8 mouse cellular contexts compared by ENCODE assay signal in genomic region chr14:31133023-31133665, GRCm38 (mm10). TPM values are rescaled to one million over a fixed set of nuclear protein-coding genes. Genes with fewer than 3 reads are reported as not detected.
A peak's percentile ranks its signal among the peaks of the same experiment; 100 is the strongest.
DNase-seq lines count a peak whose midpoint lies in the region; ATAC-seq lines count a peak whose summit lies in the region.

No protein-coding gene starts in this region.

- peak overlapping the region; percentile 60; the same call in 1 of the 2 replicates for H3K27ac ChIP-seq in embryonic facial prominence, embryonic 12.5 days
- H3K27ac ChIP-seq in intestine, embryonic 15.5 days, result peak overlapping the region; percentile 71

- no peak for ATAC-seq in embryonic facial prominence, embryonic 12.5 days (ENCODE audit: insufficient number of reproducible peaks, insufficient read depth, low FRiP score, low TSS enrichment)
- peak; percentile 71 for ATAC-seq in intestine, embryonic 15.5 days
- no peak for ATAC-seq in megakaryocyte progenitor cell, adult 5-6 weeks (replicated peaks; ENCODE audit: poor library complexity)

- H3K27me3 ChIP-seq in embryonic facial prominence, embryonic 12.5 days, result no peaks in the 10 kb centered on the region
- no peaks in the 10 kb centered on the region for H3K27me3 ChIP-seq in intestine, embryonic 15.5 days (replicated peaks)

- WGBS in embryonic facial prominence, embryonic 12.5 days, result 76% methylated on average over 11 of the region's 11 CpGs
- WGBS in intestine, embryonic 15.5 days, result 36% methylated on average over 11 of the region's 11 CpGs

- no peak overlapping the region for H3K4me3 ChIP-seq in embryonic facial prominence, embryonic 12.5 days
- H3K4me3 ChIP-seq in intestine, embryonic 15.5 days (replicated peaks), result 0 out of 2 replicates have a peak overlapping the region, but pooled peaks have one; percentile 2

- peaks cover 43% of the 10 kb centered on the region for H3K36me3 ChIP-seq in embryonic facial prominence, embryonic 12.5 days
- peaks cover 33% of the 10 kb centered on the region for H3K36me3 ChIP-seq in intestine, embryonic 15.5 days

- H3K9me3 ChIP-seq in embryonic facial prominence, embryonic 12.5 days, result no peaks in the 10 kb centered on the region
- no peaks in the 10 kb centered on the region for H3K9me3 ChIP-seq in intestine, embryonic 15.5 days

- peaks cover 36% of the 10 kb centered on the region for H3K4me1 ChIP-seq in embryonic facial prominence, embryonic 12.5 days
- H3K4me1 ChIP-seq in intestine, embryonic 15.5 days (replicated peaks), result peaks cover 38% of the 10 kb centered on the region

- H3K9ac ChIP-seq in embryonic facial prominence, embryonic 12.5 days, result 0 out of 2 replicates have a peak overlapping the region, but pooled peaks have one; percentile 8
- H3K9ac ChIP-seq in intestine, embryonic 15.5 days, result 0 out of 2 replicates have a peak overlapping the region, but pooled peaks have one; percentile 15

- DNase-seq in cerebellum, postnatal 10 days, result peak; percentile 34 to 51
- no peak for DNase-seq in cerebellum, adult 8-10 months
- peak; percentile 78 for DNase-seq in lung, postnatal 36 days
- DNase-seq in natural killer cell, adult 2 months (ENCODE audit: low spot score in 2 of 2), result no peak
- no peak for DNase-seq in left cerebral cortex, postnatal 36 days (ENCODE audit: low spot score in 2 of 2)

- intact Hi-C loops in left cerebral cortex, postnatal 36 days (cut with DNase I), result loop anchor here (5.0 to 10.0 kb wide), 2 partner anchors 64 to 362 kb away; partner anchors contain the start of genes Eaf1 and Mettl6

- peak overlapping the region; percentile 84 for H3K4me2 ChIP-seq in embryonic facial prominence, embryonic 12.5 days (replicated peaks)
- peak overlapping the region; percentile 85 for H3K4me2 ChIP-seq in intestine, embryonic 15.5 days (replicated peaks)

RNA-seq across cellular contexts. Expression of gene Nt5dc2, which starts 2.3 kb away (rescaled TPM):
- 455 and 459 TPM in 2 replicates for polyA plus RNA-seq in embryonic facial prominence, embryonic 12.5 days (2016; fragmentation: Nextera tagmentation; extraction: Ambion mirVana)
- 261 and 315 TPM in 2 replicates for polyA plus RNA-seq in intestine, embryonic 15.5 days (2015; fragmentation: Nextera tagmentation; extraction: Ambion mirVana)
- 90.7 and 110 TPM in 2 replicates for total RNA-seq in megakaryocyte progenitor cell, adult 5-6 weeks (2015)
- total RNA-seq in megakaryocyte progenitor cell, adult 5-6 weeks (2017), result 136 and 153 TPM in 2 replicates
- total RNA-seq in left cerebral cortex, postnatal 36 days (2021), result 1 to 10 TPM; 2.8 to 4.6 TPM

RNA-seq across cellular contexts. Expression of gene Smim4, which starts 4.4 kb away (rescaled TPM):
- 59.1 and 64.8 TPM in 2 replicates for polyA plus RNA-seq in embryonic facial prominence, embryonic 12.5 days (2016; fragmentation: Nextera tagmentation; extraction: Ambion mirVana)
- polyA plus RNA-seq in intestine, embryonic 15.5 days (2015; fragmentation: Nextera tagmentation; extraction: Ambion mirVana), result 90.1 TPM in 2 replicates
- 93.8 and 125 TPM in 2 replicates for total RNA-seq in megakaryocyte progenitor cell, adult 5-6 weeks (2015)
- 45.3 and 89.8 TPM in 2 replicates for total RNA-seq in megakaryocyte progenitor cell, adult 5-6 weeks (2017)
- 10 to 100 TPM; 24.6 to 32.9 TPM for total RNA-seq in left cerebral cortex, postnatal 36 days (2021)

RNA-seq across cellular contexts. Expression of gene Stab1, which starts 35.3 kb away (rescaled TPM):
- 28.4 and 29.6 TPM in 2 replicates for polyA plus RNA-seq in embryonic facial prominence, embryonic 12.5 days (2016; fragmentation: Nextera tagmentation; extraction: Ambion mirVana)
- polyA plus RNA-seq in intestine, embryonic 15.5 days (2015; fragmentation: Nextera tagmentation; extraction: Ambion mirVana), result 32.3 and 32.5 TPM in 2 replicates
- 3.2 and 6.7 TPM in 2 replicates for total RNA-seq in megakaryocyte progenitor cell, adult 5-6 weeks (2015)
- 0.44 and 0.87 TPM in 2 replicates for total RNA-seq in megakaryocyte progenitor cell, adult 5-6 weeks (2017)
- total RNA-seq in left cerebral cortex, postnatal 36 days (2021), result 10 to 100 TPM; 22.5 to 23.5 TPM

Comparison
In these comparisons a context has a peak if more than half of its experiments do, and no peak if none do; other contexts are left out.
1. DNase-seq: peak in cerebellum, postnatal 10 days (2 of 2) and lung, postnatal 36 days (single experiment); none in cerebellum, adult 8-10 months (single experiment), natural killer cell, adult 2 months (0 of 2) and left cerebral cortex, postnatal 36 days (0 of 2).
2. RNA of gene Nt5dc2, which starts 2.3 kb away (total RNA-seq): 90.7 to 153 TPM in megakaryocyte progenitor cell, adult 5-6 weeks; 2.8 to 4.6 TPM in left cerebral cortex, postnatal 36 days; every median in the first group is over 10 times any median in the second.